Mouse (Mus musculus): ENCODE measurements around the gene Trim24. TPM values are rescaled to one million over a fixed set of nuclear protein-coding genes. Genes with fewer than 3 reads are reported as not detected.

Trim24 gene
- polyA plus RNA-seq, 1 experiment, result 156 TPM

DNA sequence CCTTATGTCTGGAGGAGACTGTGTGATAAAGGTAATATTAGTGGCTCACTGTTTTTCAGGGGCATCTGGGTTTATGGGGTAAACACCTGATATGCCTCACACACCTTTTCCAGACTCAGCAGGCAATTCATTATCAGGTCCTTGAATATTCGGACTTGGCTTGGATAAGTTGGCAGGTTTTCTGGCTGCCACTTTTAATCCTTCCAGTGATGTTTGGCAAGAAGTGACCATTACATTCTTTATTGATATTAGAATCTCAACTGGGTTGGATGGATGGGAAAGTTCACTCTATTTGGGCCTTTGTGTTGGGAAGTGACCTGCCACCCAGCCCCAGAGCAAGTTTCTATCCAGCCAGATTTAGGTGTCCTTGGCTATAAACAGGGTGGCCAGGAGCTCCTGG, 7.6 kb downstream of the Trim24 start:
- Histone ChIP-seq H3K36me3 (ENCODE audit: control insufficient read depth, insufficient read depth, low read length, poor library complexity, severe bottlenecking) (peaks cover 71% of the 10 kb centered on the region), H3K4me1 (ENCODE audit: control insufficient read depth, insufficient read depth, low read length) (no peaks in the 10 kb centered on the region), H3K9me3 (replicated peaks; ENCODE audit: control insufficient read depth, insufficient read depth, low read length, poor library complexity, severe bottlenecking) (peaks cover 77% of the 10 kb centered on the region), H3K9ac (ENCODE audit: low read depth, poor library complexity, severe bottlenecking) (no peak overlapping the region), H3K27me3 (ENCODE audit: control insufficient read depth, insufficient read depth, low read length, poor library complexity, severe bottlenecking) (0 out of 2 replicates have a peak, but pooled peaks cover 1% of the 10 kb centered on the region), H3K4me3 (ENCODE audit: low read depth, low read length) (no peak overlapping the region), H3K27ac (ENCODE audit: insufficient read depth, low read length) (no peak overlapping the region)
- no peak for TF ChIP-seq POLR2A (IDR thresholded peaks at IDR 0.05; ENCODE audit: insufficient read depth, low read length)
- TF ChIP-seq EP300 (IDR thresholded peaks at IDR 0.05; ENCODE audit: insufficient read depth, low read depth, low read length), result no peak
- TF ChIP-seq CTCF (IDR thresholded peaks at IDR 0.05; ENCODE audit: low read depth, low read length), result no peak

- H3K4me1 ChIP-seq (ENCODE audit: control insufficient read depth, insufficient read depth, low read length), result no peaks in the 10 kb centered on the region
- no peak overlapping the region for H3K9ac ChIP-seq (ENCODE audit: low read depth, poor library complexity, severe bottlenecking)
- H3K36me3 ChIP-seq (ENCODE audit: control insufficient read depth, insufficient read depth, low read length, poor library complexity, severe bottlenecking), result peaks cover 52% of the 10 kb centered on the region
- TF ChIP-seq EP300 (IDR thresholded peaks at IDR 0.05; ENCODE audit: insufficient read depth, low read depth, low read length), result no peak
- no peak for TF ChIP-seq POLR2A (IDR thresholded peaks at IDR 0.05; ENCODE audit: insufficient read depth, low read length)
- TF ChIP-seq CTCF (IDR thresholded peaks at IDR 0.05; ENCODE audit: low read depth, low read length), result no peak
- no peak overlapping the region for H3K27ac ChIP-seq (ENCODE audit: insufficient read depth, low read length)
- H3K9me3 ChIP-seq (replicated peaks; ENCODE audit: control insufficient read depth, insufficient read depth, low read length, poor library complexity, severe bottlenecking), result peaks cover 53% of the 10 kb centered on the region
- H3K27me3 ChIP-seq (ENCODE audit: control insufficient read depth, insufficient read depth, low read length, poor library complexity, severe bottlenecking), result no peaks in the 10 kb centered on the region
- H3K4me3 ChIP-seq (ENCODE audit: low read depth, low read length), result no peak overlapping the region
Observed at GRCm38 (mm10) chr6:37880586-37880985, 10.0 kb downstream of the Trim24 start.

DNA sequence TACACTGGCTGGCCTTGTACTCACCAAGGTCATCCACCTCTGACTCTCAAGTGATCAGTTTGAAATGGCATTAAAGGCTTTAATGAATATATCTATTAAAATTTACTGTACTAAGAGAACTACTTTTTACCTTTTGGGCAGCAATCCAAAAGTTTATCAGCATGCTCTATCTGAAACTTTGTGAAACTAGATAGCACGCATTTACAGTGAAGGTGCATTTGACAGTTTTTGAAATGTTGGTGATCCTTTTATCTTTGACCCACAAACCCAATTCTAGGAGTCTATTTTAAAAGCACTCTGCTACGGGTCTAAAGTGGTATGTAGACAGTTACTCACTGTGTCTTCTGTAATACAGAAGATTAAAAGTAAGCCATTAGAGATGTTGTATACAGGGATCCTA, 23.0 kb downstream of the Trim24 start:
- Histone ChIP-seq H3K4me1 (ENCODE audit: control insufficient read depth, insufficient read depth, low read length) (peaks cover 2% of the 10 kb centered on the region), H3K27me3 (ENCODE audit: control insufficient read depth, insufficient read depth, low read length, poor library complexity, severe bottlenecking) (no peaks in the 10 kb centered on the region), H3K4me3 (ENCODE audit: low read depth, low read length) (no peak overlapping the region), H3K9ac (ENCODE audit: low read depth, poor library complexity, severe bottlenecking) (no peak overlapping the region), H3K36me3 (ENCODE audit: control insufficient read depth, insufficient read depth, low read length, poor library complexity, severe bottlenecking) (0 out of 2 replicates have a peak, but pooled peaks cover 2% of the 10 kb centered on the region), H3K27ac (ENCODE audit: insufficient read depth, low read length) (no peak overlapping the region), H3K9me3 (replicated peaks; ENCODE audit: control insufficient read depth, insufficient read depth, low read length, poor library complexity, severe bottlenecking) (peaks cover 6% of the 10 kb centered on the region)
- TF ChIP-seq POLR2A (IDR thresholded peaks at IDR 0.05; ENCODE audit: insufficient read depth, low read length) (no peak), EP300 (IDR thresholded peaks at IDR 0.05; ENCODE audit: insufficient read depth, low read depth, low read length) (no peak), CTCF (IDR thresholded peaks at IDR 0.05; ENCODE audit: low read depth, low read length) (no peak)

DNA sequence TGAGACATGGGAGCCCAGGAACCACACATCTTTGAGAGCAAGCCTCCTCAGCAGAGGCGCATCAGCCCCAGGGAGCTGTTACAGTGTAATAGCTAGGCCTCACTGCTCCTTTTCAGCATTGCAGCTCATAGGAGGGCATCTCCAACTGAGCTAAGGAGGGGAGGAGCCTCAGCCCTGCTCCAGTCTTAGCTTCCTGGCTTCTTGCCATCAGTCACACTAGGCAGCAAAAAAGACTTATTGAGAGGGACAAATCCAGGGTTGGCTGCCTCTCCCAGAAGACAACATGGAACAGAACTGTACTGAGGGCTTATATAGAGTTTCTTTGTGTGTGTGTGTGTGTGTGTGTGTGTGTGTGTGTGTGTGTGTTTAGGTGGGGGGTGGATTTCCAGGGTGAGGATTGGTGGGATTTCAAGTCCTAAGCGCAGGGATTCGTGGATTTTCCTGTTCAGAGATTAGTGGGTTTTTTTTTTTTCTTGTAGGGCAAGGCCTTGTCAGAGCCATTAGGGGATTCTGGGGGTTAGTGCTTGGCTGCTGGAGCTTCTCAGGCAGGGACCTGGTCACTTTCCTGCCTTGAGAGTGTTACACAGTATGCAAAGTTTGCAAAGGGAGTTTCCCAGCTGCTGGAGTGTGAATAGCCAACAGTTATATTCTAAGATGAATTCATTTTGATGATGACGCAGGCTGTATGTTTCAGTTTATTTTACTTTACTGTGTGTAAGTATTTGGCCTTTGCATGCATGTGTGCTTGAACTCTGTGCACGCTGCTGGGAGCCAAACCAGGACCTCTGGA, 25.2 kb downstream of the Trim24 start:
- Histone ChIP-seq H3K9me3 (replicated peaks; ENCODE audit: control insufficient read depth, insufficient read depth, low read length, poor library complexity, severe bottlenecking) (peaks cover 4% of the 10 kb centered on the region), H3K27ac (ENCODE audit: insufficient read depth, low read length) (no peak overlapping the region), H3K9ac (ENCODE audit: low read depth, poor library complexity, severe bottlenecking) (no peak overlapping the region), H3K36me3 (ENCODE audit: control insufficient read depth, insufficient read depth, low read length, poor library complexity, severe bottlenecking) (0 out of 2 replicates have a peak, but pooled peaks cover 2% of the 10 kb centered on the region), H3K4me1 (ENCODE audit: control insufficient read depth, insufficient read depth, low read length) (peaks cover 2% of the 10 kb centered on the region), H3K4me3 (ENCODE audit: low read depth, low read length) (no peak overlapping the region), H3K27me3 (ENCODE audit: control insufficient read depth, insufficient read depth, low read length, poor library complexity, severe bottlenecking) (no peaks in the 10 kb centered on the region)
- no peak for TF ChIP-seq POLR2A (IDR thresholded peaks at IDR 0.05; ENCODE audit: insufficient read depth, low read length)
- no peak for TF ChIP-seq EP300 (IDR thresholded peaks at IDR 0.05; ENCODE audit: insufficient read depth, low read depth, low read length)
- TF ChIP-seq CTCF (IDR thresholded peaks at IDR 0.05; ENCODE audit: low read depth, low read length), result no peak

DNA sequence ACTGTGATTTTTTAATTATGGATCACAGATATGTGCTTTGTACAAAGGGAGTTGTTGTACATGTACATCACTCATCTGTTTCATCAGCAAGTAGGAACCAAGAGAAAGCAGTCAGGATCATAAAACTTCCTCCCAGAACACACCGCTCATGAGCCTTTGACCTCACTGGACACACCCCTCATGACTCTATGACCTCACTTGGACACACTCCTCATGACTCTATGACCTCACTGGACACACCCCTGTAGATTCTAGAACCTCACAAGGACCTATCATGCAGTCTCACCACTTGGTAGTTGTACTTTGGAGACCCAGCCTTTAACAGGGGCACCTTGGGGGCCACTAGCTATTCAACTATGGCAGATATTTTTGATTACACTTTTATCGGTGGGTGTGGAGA, 29.6 kb downstream of the Trim24 start:
- H3K9me3 ChIP-seq (replicated peaks; ENCODE audit: control insufficient read depth, insufficient read depth, low read length, poor library complexity, severe bottlenecking), result peaks cover 5% of the 10 kb centered on the region; the same call in 1 of the 2 replicates
- H3K27ac ChIP-seq (ENCODE audit: insufficient read depth, low read length), result no peak overlapping the region
- H3K36me3 ChIP-seq (ENCODE audit: control insufficient read depth, insufficient read depth, low read length, poor library complexity, severe bottlenecking), result peaks cover 13% of the 10 kb centered on the region
- H3K4me3 ChIP-seq (ENCODE audit: low read depth, low read length), result no peak overlapping the region
- no peaks in the 10 kb centered on the region for H3K27me3 ChIP-seq (ENCODE audit: control insufficient read depth, insufficient read depth, low read length, poor library complexity, severe bottlenecking)
- peaks cover 2% of the 10 kb centered on the region for H3K4me1 ChIP-seq (ENCODE audit: control insufficient read depth, insufficient read depth, low read length)
- no peak overlapping the region for H3K9ac ChIP-seq (ENCODE audit: low read depth, poor library complexity, severe bottlenecking)
- TF ChIP-seq CTCF (IDR thresholded peaks at IDR 0.05; ENCODE audit: low read depth, low read length) (no peak), EP300 (IDR thresholded peaks at IDR 0.05; ENCODE audit: insufficient read depth, low read depth, low read length) (no peak), POLR2A (IDR thresholded peaks at IDR 0.05; ENCODE audit: insufficient read depth, low read length) (no peak)

- Histone ChIP-seq H3K36me3 (ENCODE audit: control insufficient read depth, insufficient read depth, low read length, poor library complexity, severe bottlenecking) (peaks cover 21% of the 10 kb centered on the region), H3K4me1 (ENCODE audit: control insufficient read depth, insufficient read depth, low read length) (no peaks in the 10 kb centered on the region), H3K9ac (ENCODE audit: low read depth, poor library complexity, severe bottlenecking) (no peak overlapping the region), H3K4me3 (ENCODE audit: low read depth, low read length) (no peak overlapping the region), H3K27me3 (ENCODE audit: control insufficient read depth, insufficient read depth, low read length, poor library complexity, severe bottlenecking) (no peaks in the 10 kb centered on the region), H3K9me3 (replicated peaks; ENCODE audit: control insufficient read depth, insufficient read depth, low read length, poor library complexity, severe bottlenecking) (peaks cover 10% of the 10 kb centered on the region; the same call in 1 of the 2 replicates), H3K27ac (ENCODE audit: insufficient read depth, low read length) (no peak overlapping the region; the same call in 1 of the 2 replicates)
- TF ChIP-seq EP300 (IDR thresholded peaks at IDR 0.05; ENCODE audit: insufficient read depth, low read depth, low read length) (no peak), POLR2A (IDR thresholded peaks at IDR 0.05; ENCODE audit: insufficient read depth, low read length) (no peak), CTCF (IDR thresholded peaks at IDR 0.05; ENCODE audit: low read depth, low read length) (no peak)
Observed at GRCm38 (mm10) chr6:37901791-37902190, 31.2 kb downstream of the Trim24 start.

Measured in ES-Bruce4 (cell line).